Mouse (Mus musculus) gastrocnemius, postnatal 36 days (tissue): ENCODE results near the gene Acp4. TPM values are rescaled to one million over a fixed set of nuclear protein-coding genes. Genes with fewer than 3 reads are reported as not detected.
"Not testable (repeated sequence)": the region's sequence is repeated elsewhere in the genome, so short reads cannot be mapped to it uniquely, and the experiment has no call there.

ENCODE experiments used
- DNase-seq, 2 experiments: peaks; one replicate each; pipeline ENCODE4 v3.0.0; 2022
- intact Hi-C: fragments of 180-260 bp; cut with DNase I; formaldehyde crosslinking; loops from one replicate; pipeline ENCODE4 v1.15.1; 2025
- total RNA-seq, 2 experiments: library from RNA; stranded (reverse); gene quantifications; 2 replicates each; pipeline ENCODE4 v1.2.3; 2021

Gene Acp4
- total RNA-seq, 2 experiments from 2014 or later = not detected

DNA sequence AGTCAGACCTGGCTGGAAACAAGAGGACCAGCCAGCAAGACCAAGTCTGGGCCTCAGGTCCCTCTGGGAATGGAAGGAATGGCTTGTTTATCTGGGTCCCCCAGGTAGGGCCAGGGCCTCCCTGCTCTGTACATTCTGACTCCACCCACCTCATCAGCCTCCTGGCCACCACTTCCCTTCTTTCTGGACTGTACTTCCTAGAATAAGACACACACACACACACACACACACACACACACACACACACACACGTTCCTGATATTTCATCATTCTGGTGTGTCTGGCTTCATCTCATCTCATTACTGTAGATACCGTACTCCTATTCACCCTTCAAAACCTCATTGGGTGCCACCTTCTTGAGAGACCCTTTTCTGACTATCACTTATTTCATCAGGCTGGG lies 12.2 kb upstream of the Acp4 start:
- no peak for DNase-seq
- intact Hi-C loops = loop anchor here (10.0 kb wide), 1 partner anchor 45 kb away; the partner anchor contains the start of gene Shank1

- intact Hi-C loops = loop anchor here (10.0 kb wide), 1 partner anchor 47 kb away; the partner anchor contains the start of gene Shank1
- no peak for DNase-seq
Observed at GRCm38 (mm10) chr7:44268117-44268516, 10.9 kb upstream of the Acp4 start.

DNA sequence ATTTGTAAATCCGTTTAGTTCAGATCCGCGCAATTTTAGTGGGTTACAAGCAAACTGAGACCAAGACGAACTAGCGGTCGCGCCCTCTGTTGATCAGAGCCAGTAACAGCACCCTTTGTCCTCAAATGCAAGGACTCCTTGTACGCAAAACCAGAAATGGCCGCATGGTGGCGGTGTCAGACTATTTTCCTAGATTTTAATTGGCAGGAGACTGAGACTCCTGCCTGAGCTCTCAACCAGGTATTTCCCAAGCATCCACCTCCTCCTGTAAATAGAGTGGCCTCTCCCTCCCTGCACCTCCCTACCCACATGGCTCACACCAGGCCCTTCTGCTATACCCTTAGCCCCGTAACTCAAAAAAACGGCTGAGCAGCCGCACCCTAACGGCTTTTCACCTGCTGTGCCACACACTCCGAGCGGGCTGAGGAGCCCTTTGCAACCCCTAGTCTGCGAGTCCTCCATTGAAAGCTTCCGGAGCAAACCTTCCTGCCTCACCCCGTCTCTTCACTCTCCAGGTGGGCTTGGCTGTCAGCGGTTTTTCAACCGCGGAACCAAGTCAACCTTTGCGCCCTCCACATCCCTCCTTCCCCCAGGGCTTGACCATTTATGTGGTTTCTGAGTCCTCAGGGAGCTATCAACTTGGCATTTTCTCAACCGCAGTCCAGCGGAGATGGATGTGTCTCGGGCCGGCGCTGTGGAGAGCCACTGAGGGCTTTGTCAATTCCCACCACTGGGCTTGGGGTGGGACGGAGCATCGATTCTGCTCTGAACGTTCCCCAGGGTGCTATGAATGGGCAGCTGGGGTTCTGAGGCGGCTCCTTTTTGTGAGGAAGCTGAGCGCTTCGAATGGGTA lies 5.8 kb upstream of the Acp4 start:
- DNase-seq = peak; percentile 86 to 93
- intact Hi-C loops = loop anchor here (1.0 to 10.0 kb wide), 3 partner anchors 52 to 224 kb away; partner anchors contain the start of gene Shank1

GRCm38 (mm10) chr7:44261147-44261546 lies 4.0 kb upstream of the Acp4 start, which contains the start of gene Gm15517:
Gm15517 (plus strand) TSS chr7:44261447.
- no peak for DNase-seq
- intact Hi-C loops = loop anchor here (5.0 to 10.0 kb wide), 2 partner anchors 54 to 226 kb away; partner anchors contain the start of gene Shank1

DNA sequence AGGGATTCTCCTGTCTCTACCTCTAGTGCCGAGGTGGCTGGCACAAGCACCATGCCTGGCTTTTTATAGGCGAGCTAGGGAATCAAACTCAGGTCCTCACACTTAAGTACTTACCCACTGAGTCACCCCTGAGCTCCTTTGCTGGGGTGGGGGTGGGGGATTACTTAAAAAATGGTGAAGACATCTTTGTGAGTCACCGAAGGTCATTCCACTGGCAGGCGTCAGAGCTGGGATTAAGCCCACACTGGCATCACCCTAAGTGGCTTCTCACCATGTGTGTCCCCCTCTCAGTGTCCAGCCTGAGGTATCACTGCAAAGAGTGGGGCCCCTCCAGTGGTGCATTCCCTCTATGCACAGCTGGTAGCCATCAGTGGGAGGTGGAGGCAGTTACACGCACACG lies 3.2 kb upstream of the Acp4 start:
- intact Hi-C loops = loop anchor here (5.0 to 10.0 kb wide), 2 partner anchors 54 to 227 kb away; partner anchors contain the start of gene Shank1

DNA sequence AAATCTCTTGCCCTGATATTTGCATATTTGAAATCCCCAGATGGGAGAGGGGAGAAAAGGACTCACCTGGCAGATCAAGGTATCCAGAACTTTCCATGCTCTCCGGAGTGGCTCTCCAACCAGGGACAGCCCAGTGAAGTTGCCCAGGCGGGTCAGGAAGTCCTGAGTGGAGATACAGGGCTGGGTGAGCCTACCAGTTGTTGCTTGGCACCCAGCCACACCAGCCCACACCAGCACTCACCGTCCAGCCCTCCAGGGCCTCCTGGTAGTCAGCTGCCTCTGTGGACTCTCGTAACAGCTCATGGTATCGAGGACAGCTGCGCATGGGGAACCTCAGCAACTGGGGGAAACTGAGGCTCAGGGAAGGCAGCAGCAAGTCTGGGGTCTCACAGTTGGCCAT lies 2.2 kb downstream of the Acp4 start:
- intact Hi-C loops = no loop called here
- no peak for DNase-seq

More for the DNA sequence above, 3.2 kb upstream of the Acp4 start:
- no peak for DNase-seq

DNA sequence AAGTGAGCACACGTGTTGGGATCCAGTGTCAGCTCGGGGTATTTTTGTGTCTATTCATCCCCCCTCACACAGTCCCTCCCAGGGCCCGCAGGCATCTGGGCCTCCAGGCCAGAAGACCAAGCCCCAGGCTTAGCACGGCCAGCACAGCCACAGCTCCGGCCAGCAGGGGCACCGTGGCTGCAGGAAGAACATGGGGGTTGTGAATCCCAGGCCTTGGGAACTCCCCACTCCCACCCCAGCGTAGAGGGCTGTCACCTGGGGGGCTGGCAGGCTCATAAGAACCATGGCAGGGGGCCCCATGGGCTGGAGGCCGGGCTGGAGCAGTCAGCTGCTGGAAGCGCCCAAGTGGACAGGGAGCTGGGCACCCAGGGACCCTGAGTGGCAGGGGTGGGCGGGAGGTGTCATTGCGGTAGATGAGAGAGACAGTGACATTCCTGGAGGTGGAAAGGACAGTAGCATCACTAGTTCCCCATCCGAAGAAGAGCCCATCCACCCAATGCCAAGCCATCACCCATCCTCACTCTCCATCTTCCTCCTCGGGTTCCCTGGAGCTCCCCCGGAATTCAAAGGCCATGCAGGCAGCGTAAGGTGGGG lies 4.1 kb downstream of the Acp4 start:
- intact Hi-C loops = no loop called here
- no peak for DNase-seq

DNA sequence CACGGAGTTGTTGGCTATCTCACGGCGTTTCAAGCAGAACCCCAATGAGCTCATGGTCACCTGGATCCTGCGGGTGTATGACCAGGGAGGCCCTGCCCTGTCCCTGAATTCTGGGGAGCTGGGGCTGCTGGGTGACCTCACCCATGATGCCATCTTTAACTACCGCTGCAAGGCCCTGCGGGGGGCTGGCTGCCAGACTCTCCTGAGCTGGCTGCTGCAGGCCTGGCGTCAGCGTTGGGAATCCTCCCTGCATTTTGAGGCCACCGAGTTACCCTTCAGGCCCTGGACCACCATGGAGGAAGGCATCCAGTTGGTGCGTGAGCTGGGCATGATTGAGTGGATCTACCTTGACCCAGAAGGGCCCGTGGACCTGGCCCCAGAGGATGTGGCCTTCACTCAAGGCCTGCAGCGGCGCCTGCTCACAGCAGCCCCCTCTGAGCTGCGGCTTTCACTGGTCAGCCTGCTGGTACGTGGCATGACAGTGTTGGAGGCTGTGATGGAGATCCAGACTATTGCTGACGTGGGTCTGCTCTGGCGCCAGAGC lies 6.4 kb downstream of the Acp4 start:
- intact Hi-C loops, DNase-seq: not testable (repeated sequence)

DNA sequence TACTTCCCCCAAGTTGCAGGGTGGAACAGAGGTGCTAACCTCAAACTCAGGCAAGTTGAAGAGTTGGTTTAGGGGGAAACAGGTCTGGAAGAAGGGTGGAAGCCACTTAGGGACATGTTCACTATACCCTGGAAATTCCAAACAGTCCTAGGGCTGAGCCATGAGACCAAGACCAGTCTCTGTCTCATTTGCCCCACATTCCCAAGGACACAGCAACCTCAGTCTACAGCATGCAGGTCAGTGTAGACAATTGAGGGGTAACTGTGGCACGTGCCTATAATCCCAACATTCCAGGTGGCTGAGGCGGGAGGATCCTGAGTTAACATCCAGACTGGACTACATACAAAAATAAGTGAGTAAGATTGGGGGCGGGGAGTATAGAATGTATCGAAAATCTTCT lies 7.9 kb downstream of the Acp4 start:
- DNase-seq = no peak
- intact Hi-C loops = no loop called here

GRCm38 (mm10) chr7:44247971-44248370 lies 9.2 kb downstream of the Acp4 start:
- DNase-seq = no peak
- intact Hi-C loops = no loop called here

DNA sequence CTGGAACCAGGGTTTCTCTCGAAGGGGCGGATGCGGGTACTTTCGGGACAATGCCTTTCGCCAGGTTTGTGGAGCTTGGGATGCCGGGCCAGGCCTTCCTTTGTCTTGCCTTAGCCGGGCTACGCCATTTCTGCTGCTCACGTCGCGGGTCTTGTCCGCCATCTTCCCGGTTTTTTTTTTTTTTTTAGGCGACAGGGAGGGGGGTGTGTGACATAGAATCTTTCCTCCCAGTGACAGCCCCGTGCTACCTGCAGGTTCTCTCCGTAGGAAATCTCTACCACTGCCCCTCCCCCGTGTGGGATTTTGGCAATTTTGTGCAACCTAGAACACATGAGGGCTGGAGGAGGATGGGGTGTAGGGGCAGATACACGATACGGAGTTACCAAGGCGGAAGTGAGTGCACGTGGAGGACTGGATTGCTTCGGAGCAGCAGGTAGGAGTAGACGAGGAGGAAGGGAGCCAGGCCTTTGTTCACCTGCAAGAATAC lies 10.2 kb downstream of the Acp4 start:
- DNase-seq = no peak
- intact Hi-C loops = no loop called here

DNA sequence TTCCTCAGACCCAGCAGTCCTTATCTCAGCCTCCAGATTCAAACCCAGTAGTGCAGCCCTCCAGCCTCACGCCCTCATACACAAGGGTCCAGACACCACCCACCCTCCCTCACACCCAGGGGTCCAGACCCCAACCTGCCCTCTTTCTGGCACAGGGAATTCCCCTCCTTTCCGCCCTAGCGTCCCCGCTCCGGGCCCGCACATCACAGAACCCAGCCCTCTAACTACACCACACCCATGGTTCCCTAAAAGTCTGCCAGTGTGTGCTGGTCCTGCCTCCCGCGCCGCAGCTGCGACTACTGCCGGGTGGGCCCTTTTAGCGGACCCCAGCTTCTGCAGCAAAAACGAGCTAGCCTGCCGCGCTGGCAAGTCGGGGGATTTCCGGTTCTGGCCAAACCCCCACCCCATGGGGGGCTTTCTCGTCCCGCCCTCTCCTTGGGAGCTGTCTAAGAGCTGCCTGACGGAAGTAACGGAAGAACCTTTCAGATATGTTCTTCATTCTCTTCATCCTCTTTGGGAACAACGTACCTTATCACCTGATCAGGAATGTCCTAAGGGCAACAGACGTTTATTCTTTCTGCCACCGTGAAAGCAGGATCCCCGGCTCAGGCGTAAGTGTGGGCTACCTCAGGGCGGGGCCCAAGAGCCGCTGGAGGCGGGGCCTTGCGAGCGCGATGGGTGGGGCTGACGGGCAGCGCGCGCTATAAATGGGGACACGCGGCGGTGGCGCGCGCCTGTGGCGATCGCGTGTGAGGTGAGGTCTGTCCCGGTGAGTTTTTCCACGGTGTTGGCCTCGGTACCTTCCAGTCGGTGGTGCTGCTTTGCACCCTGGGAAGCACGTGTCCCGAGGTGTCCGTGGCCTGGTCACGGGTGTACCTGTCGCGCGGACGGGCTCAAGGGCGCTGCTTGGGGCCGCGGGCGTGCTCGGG lies 10.9 kb downstream of the Acp4 start, which contains the start of the genes 1700028J19Rik and 2410002F23Rik:
Gene 1700028J19Rik, minus strand, starts transcription at position 641 of the 929 bp plus-strand sequence.
Gene 2410002F23Rik, plus strand, starts transcription at position 668 of the 929 bp plus-strand sequence.
- intact Hi-C loops = no loop called here
- peak; percentile 86 to 90 for DNase-seq

- intact Hi-C loops = no loop called here
- no peak for DNase-seq
Observed at GRCm38 (mm10) chr7:44244080-44244479, 13.1 kb downstream of the Acp4 start.

DNA sequence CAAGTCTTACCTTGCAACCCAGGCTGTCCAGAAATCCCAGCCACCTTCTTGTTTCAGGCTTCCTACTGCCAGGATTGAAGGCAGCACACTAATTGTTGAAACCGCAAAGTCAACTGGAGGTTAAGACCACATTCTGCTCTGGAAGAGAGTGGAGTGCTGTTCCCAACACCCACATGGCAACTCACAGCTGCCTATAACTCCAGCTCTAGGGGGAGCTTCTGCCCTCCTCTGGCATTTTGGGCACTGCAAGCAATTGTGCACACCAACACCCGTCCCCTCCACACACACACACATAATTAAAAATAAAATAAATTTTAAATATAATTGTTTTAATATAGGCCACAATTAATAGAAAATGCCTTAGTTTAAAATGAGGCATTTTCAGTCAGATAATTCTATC lies 16.0 kb downstream of the Acp4 start:
- intact Hi-C loops = no loop called here
- DNase-seq = no peak

DNA sequence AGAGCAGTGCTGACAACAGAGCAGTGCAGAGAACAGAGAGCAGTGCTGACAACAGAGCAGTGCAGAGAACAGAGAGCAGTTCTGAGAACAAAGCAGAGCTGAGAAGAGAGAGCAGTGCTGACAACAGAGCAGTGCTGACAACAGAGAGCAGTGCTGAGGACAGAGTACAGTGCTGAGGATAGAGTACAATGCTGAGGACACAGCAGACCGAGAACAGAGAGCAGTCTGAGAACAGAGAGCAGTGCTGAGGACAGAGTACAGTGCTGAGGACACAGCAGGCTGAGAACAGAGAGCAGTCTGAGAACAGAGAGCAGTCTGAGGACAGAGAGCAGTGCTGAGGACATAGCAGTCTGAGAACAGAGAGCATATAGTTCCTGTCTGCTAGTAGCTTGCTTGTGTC lies 16.5 kb downstream of the Acp4 start:
- no peak for DNase-seq
- intact Hi-C loops = no loop called here

DNA sequence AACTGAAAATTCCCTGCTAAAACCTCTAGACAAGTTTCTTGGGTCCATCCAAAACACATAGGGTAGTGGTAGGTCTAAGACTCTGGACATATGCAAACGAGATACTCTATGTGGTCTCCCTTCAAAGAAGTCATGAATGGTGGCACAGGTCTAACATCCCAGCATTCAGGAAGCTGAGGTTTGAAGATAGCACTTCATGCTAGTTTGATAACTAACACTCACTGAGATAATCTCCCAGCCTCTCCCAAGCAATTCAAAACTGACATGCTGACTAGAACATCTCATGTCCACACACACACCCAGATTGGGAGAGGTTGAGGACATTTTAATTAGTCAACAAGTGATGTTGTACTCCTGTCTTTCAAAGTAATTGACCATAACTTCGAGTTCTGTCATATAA lies 17.3 kb downstream of the Acp4 start:
- intact Hi-C loops = no loop called here
- no peak for DNase-seq

DNA sequence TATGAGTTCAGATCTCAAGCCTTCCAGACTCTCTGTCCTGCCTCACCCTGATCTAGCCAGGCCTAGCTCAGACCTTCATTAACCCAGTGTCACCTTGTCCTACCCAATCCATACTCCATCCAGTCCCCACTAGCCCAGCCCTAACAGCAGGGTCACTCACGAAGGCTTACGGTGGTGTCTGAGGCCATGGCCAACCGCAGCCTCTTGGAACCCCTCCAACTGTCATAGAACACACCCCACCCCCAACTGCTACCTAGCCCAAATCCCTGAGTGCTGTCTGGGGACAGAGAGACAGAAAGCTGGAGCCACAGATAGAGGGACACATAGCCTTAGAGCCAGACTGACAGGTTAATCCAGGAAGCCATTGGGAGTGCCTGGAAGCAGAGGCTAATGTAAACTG lies 21.3 kb downstream of the Acp4 start, which contains the start of gene Gm36864:
Gene Gm36864, plus strand, starts transcription at position 269 of the 400 bp plus-strand sequence.
- intact Hi-C loops = no loop called here
- no peak for DNase-seq

- intact Hi-C loops = no loop called here
- no peak for DNase-seq
Observed at GRCm38 (mm10) chr7:44225076-44225475, 32.1 kb downstream of the Acp4 start, which contains the start of gene Klk1. Klk1 (plus strand) TSS chr7:44225360.

- intact Hi-C loops, DNase-seq: not testable (repeated sequence)
Observed at GRCm38 (mm10) chr7:44222335-44222734, 34.8 kb downstream of the Acp4 start.

DNA sequence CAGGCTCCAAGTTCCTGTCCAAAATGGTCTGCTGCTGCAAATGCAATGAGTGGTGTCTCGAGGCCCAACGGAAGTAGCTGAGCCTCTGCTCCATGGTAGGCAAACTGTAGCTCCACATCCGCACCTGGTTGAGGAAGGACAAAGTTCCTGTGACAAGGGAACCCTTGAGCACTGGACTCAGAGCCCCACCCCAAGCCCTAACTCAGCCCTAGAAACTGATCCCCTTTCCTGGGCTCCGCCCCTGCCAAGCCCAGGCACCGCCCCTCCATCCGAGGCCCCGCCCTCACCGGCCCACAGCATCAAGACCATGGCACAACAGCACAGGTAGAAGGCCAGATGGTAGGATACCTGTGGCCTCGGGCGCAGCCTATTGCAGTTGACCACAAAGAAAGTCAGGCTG lies 35.6 kb downstream of the Acp4 start:
- intact Hi-C loops, DNase-seq: not testable (repeated sequence)
